Mouse (Mus musculus) WW6 (cell line): ENCODE data around the gene Rack1.
"Not testable (repeated sequence)": the region's sequence is repeated elsewhere in the genome, so short reads cannot be mapped to it uniquely, and the experiment has no call there.

ENCODE experiments used
- DNase-seq: peaks from one replicate; pipeline ENCODE4 v3.0.0-alpha.2; 2013; ENCODE audit warnings: low read depth, low spot score

Gene Rack1

DNA sequence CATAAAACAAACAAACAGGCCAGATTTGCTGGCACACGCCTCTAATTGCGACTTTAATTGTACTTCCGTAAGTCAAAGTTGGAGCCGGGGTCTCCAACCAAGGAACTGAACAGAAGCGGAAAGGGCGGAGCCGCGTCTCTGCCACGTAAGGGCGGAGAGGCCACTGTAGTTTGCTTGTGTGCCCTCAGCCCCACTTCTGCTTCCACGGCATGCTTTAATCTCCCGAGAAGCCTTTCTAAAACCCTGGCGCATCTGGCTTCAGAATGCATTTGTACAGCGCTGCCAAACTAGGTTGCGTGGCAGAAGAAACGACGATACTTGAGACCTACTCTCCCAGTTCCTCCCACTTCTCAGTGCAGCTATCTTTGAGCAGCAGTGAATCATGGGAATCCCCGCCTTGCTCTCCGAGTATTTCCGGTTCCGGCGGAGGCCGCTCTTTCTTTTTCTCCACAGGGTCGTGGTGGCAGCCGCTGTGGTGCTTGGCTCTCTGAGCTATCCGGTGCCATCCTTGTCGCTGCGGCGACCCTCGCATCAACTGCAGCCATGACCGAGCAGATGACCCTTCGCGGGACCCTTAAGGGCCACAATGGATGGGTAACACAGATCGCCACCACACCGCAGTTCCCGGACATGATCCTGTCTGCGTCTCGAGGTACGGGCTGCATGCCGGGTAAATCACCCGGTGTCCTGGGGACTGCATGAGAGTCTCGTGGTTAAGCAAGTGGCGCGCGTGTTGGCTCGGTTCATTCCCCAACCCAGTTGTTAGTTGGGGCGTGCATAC is at the start of gene Rack1:
Rack1 (plus strand) TSS at position 412 of the 781 bp plus-strand sequence.
- no peak for DNase-seq

DNA sequence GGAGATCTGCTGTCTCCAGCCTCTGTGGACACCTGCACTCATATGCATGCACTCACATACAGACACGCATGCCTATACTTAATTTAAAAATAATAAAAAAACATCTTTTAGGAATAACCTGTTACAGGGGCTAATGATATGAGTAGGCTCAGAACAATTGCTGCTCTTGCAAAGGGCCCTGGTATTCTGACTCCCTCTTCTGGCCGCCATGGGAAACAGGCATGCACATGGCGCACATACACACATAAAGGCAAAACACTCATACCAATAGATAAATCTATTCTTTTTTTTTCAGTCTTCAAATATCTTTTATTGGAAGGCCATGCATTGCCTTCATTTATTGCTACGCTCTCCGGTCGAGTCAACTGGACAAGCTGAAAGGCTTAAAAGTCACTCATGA is 49.7 kb upstream of the Rack1 start:
- DNase-seq, result no peak

DNA sequence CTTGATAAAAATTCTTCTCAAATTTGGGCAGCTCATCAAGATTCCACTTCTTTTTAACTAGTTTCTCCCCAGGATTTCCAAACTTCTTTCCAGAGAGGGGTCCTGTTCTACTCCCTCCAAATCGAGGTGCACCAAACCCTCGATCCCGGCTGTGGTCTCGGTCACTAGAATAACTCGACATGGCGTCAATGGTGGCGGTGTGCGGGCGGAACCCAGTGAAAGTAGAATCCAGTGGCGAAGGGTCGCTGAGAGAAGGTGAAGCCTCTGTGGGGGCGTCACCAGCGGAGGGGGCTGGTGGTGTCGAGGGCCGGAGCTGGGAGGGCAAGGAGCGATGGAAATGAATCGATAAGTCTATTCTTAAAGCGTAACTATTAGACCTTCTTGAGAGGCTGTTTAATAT is 46.6 kb upstream of the Rack1 start:
- DNase-seq, result not testable (repeated sequence)

DNA sequence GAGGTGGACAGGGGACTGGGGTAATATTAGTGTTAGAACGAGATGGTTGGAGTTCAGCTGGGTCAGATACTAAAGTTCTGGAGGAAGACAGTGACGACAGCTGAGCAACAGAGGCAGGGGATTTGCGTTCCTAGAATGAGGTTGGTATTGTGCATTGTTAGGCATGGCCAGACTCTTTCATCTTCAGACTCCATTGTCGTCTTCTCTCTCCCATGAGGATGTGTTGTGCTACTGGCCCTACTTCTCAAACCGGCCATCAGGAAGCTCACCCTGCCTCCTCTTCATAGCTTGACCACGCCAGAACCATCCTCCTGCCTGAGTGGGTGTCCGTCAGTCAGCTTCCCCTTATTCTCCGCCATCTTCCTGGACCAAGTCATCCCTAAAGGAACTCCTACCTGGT is 41.1 kb upstream of the Rack1 start:
- no peak for DNase-seq

DNA sequence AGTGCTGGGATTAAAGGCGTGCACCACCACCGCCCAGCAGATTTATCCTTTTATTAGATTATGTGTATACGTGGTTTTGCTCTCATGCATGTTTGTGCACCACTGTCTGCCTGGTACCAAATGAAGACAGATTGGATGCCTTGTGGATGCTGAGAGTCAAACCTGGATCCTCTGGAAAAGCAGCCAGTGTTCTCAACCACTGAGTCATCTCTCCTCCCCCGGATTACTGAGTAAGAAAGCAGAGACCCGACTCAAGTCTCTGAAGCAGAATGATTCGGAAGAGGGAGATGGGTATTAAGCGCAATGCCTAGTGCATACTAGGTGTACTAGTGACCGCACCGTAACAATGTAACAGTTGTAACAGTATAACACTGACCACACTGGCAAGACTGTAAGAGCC is 36.0 kb upstream of the Rack1 start:
- no peak for DNase-seq

DNA sequence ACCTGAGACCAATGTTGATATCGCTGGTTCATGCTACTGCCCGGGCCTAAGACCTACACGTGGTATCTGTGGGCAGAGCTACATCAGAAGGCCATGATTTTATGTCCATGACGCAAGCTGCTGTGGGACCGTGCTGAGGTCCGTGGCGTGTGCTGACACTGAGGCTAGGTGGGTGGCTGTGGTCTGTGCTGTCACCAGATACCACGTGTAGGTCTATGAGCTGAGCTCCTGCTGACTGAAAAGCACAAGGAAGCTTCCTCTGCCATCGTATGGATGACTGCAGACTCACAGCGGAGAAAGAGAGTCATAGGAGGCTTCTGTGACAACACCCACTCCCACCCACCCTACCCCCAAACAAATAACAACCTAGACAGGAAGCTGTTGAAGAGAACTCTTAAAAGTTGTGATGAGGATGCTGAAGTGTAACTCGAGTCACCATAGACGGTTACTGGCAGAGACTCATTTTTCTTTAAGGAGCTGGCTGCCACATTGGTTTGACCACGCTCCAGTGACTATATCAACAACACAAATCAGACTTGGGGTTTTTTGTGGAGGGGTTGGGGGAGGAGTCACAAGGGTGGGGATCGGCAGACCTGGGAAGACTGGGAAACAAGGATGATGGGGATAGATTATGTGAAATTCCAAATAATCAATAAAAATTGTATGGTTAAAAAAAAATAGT is 32.8 kb upstream of the Rack1 start:
- DNase-seq, result no peak

DNA sequence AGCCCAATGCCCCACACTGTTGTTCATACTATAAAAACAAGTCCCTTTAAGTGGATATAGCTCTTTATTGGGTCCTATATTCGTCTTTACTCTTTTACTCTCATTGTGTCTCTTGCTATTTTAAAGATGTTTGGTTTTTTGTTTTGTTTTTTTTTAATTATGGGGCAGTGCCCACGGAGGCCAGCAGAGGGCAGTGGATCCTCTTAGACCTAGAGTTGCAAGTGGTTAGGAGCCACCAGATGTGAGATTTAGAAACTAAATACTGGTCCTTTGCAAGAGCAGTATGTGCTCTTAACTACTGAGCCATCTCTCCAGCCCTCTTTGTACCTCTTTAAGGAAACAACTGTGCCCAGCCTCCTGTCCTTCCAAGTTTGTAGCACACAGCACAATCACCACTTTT is 28.4 kb upstream of the Rack1 start:
- DNase-seq, result no peak

DNA sequence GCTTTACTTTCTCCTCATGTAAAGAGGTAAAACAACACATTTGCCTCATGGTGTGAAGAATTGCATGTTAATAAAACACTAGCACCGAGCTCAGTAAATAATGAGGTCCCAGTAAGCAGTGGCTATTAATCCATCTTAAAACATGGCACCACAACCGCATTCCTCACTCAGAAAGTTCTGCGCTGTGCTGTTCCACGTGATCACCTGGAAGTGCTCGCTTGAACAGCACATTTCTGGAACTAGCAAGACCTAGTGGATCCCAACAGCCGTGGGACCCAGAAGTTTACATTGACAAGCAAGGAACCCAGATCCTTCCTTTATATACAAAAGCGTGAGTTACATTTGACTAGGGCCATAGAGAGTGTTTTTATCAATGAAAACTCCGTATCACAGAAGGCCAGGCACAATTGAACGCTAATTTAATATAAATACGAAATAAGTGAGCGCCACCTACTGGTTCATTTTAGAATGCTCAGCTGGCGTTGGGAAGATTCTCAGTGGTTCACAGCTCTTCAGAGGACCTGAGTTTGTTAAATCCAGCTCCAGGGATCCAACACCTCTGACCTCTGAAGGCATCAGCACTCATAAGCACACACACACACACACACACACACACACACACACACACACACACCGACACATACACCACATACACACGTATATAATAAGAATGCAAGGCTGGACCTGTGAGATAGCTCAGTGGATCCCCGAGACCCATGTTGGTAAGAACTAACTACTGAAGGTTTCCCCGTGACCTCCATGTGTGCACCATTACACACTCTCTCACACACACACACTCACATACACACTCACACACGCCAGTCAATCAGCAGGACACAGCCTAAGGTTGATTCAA is 25.5 kb upstream of the Rack1 start:
- no peak for DNase-seq

DNA sequence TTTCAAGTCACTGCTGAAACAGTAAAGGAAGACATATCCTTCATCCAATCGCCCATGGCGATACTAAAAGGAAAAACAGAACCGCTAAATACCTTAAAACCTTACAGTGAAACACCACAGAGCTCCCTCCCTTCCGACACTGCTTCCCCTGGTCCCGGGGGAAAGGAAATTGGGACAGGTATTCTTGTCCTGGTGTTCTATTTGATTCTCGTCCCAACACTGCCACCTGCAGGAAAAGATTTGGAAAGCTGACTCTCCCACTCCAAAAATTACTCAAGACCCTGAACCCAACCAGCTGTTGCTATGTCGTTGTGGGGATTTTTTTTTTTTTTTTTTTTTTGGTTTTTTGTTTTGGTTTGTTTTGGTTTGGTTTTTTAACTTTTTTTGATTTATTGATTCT is 24.6 kb upstream of the Rack1 start:
- DNase-seq, result peak; percentile 80

DNA sequence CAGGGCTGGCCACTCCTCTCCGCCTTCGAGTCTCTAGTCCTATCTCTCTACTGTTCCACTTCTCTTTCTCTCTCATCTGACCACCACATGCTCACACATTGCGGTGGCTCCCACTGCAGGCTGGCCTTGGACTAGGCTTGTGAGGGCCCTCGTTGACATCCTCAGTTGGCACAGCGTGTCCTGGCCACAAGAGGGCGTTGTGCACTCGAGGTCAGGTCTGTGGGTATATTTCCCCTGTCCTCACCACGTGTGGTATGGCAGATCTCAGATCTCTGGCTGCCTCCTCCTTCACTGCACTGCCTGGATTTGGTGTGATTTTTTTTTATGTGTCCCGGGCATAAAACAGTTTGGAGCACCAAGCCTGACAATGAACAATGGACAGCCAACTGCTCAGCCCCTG is 23.5 kb upstream of the Rack1 start:
- no peak for DNase-seq

DNA sequence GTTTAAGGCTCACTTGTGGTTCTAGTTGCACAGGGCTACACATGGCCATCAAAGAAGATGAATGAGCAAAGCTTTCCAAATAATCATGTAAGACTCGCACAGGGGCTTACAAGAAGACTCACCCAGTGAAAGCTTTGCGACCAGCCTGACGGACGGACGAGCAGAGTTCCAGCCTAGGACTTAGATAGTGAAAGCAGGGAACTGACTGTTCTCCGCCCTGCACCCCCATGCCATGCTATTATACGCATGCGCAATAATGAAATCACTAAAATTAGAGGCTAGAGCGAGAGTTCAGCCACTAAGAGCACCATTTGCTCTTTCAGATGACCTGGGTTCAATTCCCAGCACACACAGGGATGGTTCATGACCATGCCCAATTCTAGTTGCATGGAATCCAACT is 22.8 kb upstream of the Rack1 start:
- no peak for DNase-seq

DNA sequence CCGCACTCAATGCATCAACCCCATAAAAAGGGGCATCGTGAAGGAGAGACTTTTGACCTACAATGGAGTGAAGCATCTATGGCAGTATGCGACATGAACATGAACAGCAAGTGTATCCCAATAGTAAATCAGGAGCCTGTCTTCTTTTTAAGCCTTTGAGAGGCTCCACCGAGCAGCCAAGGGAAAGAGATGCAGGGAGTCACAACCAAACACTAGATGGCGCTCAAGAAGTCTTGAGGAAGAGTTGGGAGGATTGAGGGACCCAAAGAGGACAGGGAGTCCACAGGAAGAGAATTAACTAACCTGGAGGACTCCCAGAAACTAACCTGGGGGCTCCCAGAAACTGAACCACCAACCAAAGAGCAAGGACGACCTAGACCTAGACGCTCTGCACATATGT is 20.7 kb upstream of the Rack1 start:
- no peak for DNase-seq

DNA sequence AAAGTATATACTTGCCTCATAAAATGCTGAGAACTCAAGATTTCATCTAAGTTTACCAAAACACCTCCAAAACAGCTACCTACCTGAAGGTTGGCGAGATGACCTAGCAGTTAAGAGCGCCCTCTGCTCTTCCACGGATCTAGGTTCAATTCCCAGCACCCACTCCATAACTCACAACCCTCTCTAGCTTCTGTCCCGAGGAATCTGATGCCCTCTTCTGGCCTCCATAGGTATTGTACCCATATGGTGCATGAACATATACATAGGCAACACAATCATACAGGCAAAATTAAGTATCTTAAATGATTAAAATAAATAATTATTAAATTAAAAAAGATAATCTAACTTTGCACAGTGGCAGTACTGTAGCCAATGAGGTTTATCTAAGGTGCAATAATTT is 17.9 kb upstream of the Rack1 start:
- DNase-seq, result no peak

DNA sequence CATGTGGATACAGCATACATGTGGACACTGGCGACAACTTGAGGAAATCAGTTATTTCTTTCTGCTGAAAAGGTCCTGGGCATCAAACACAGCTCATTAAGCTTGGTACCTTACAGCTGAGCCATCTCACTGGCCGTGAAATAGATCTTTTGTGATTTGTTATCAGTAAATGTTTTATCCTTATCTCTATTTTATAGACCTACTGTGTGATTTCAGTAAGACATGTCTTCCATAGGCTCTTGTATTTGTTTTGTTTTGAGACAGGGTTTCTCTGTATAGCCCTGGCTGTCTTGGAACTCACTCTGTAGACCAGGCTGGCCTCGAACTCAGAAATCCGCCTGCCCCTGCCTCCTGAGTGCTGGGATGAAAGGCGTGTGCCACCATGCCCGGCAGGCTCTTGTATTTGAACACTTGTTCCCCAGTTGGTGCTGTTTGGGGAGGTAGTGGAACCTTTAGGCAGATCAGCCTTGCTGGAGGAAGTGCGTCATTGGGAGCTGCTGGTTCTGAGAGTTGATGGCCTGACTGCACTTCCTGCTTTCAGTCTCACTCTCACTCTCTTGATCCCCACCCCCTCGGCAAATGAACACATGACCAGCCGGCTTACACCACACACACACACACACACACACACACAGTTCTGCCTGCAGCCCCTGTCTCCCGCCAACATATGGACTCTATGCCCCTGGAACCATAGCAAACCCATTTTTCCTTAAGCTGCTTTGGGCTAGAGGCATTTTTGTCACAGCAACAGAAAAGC is 12.5 kb upstream of the Rack1 start:
- DNase-seq, result no peak

DNA sequence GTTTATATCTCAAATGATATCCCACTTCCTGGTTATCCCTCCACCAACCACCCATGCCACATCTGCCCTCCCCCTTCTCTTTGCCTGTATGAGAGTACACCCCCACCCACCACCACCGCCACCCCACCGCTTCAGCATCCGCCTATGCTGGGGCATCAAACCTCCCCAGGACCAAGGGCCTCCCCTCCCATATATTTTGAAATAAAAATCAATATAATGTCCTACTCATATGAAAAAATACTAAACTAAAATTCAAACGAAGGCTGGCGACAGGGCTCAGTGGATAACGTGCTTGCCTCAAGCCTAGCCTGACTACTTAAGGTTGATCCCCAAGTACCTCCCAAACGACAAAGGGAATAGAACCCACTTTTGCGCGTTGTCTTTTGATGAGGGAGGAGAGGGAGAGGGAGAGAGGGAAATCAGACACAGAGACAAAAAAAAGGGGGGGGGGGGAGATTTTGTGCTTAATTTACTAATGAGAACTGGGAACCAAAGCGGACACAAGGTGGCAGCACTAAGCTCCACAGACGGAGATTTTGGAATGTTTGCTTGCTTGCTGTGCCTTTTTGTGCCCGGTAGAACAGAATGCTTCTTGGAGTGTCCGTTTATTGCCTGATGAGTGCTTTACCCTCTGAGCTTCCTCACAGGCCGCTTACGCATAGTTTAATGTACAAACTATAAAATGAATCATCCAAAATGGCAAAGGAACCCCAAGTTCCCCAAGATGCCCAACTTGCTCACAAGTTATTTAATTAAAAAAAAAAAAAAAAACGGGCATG is 11.6 kb upstream of the Rack1 start:
- no peak for DNase-seq

DNA sequence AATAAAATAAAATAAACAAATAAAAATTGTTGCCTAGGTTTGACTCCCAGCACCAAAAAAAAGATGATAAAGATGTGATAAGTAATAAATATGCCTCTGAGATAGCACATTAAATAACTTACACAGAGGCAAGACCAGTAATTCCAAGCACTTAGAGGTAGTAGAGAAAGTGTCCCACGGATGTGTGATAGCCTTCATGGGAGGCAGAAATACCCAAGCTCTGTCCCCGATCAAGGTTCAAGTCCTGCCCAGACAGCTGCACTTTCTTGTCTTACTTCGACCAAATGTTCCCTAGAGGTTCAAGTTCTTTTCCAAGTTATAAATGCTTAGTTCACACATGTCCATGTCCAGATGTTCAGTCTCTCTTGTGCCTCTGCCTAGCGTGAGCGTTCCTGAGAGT is 10.9 kb upstream of the Rack1 start:
- DNase-seq, result no peak

DNA sequence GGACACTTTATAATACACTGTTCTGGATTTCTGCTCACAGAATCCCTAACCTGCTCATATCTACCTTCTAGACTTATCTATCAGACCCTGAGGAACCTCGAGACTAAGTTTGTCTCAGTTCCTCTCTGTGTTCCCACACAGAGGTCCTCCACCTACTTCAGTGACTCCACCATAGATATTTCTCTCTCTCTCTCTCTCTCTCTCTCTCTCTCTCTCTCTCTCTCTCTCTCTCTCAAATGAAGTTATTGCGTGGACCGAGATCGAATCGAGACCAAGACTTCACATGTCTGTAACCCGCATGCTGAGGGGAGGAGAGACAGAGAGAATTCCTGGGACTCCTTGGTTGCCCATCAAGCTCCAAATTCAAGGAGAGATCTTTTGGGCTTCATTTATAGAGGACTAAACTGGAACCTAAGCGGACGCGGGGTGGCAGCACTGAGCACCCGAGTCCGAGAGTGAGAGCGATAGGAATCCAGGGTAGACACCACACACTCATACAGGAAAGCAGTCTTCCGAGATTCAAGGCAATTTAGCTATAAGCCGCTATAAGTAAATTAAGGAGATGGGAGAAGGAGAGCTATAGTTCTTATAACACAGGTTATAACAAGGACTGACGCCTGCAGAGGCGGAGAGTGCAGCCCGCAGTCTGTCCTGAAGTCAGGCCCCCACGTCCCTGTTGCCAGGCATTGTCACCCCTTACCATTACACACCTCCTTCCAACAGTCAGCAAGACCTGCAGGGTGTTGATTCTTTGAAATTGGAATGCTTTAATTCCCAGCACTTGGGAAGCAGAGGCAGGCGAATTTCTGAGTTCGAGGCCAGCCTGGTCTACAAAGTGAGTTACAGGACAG is 9.9 kb upstream of the Rack1 start:
- DNase-seq, result no peak

DNA sequence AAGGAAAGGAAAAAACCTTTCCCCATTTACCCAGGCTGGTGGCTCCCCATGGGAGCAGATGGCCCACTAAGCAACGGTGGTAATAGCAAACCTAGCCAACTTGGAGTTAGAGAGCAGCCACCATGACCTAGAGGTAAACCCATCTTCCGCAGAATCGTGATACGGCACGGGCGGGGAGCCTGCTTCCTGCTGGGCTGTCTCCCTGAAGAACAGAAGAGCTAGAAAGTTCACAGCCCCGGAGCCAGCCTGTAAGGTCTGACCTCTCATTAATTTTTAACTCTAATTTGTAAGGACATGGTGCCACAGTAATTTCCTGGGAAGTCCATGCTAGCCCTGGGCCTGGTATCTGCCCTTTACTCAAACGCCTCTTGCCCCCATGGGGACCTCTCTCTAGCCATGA is 9.2 kb upstream of the Rack1 start:
- DNase-seq, result no peak

DNA sequence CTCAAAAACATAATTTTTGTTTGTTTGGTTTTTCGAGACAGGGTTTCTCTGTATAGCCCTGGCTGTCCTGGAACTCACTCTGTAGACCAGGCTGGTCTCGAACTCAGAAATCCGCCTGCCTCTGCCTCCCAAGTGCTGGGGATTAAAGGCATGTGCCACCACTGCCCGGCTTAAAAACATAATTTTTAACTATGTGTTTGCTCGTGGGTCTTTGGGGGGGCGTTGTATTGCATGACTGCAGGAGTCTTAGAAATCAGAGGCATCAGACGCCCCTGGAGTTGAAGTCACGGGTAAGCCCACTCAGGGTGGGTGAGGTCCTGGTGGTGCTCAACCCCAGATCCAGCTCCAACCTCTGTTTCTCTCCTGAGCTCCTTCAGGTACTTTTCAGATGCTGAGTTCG is 8.2 kb upstream of the Rack1 start:
- DNase-seq, result not testable (repeated sequence)

DNA sequence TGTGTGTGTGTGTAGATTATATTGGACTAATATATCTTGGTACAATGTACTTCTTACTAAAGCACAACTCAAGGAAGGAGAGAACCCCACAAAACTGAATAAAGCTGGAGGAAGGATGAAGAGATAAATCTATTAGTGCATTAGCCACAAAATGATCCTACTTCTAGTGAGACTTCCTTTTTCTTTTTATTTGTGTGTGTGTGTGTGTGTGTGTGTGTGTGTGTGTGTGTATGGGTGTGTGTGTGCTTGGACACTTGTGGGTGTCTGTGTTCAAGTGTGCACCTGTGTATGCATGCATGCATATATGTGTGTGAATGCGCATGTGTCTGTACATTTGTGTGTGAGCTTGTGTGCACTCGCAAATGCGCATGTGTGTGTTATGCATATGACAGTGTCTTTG is 6.9 kb upstream of the Rack1 start:
- no peak for DNase-seq
